Mouse (Mus musculus) embryonic fibroblast, embryonic 13.5 days (primary cell): ENCODE results near the gene Rad51b. TPM values are rescaled to one million over a fixed set of nuclear protein-coding genes. Genes with fewer than 3 reads are reported as not detected.

Experiments used
- H3K27ac ChIP-seq: 2 replicates; pipeline ENCODE4 v1.5.1; 2012; ENCODE audit warnings: low read length, control low read depth, inconsistent platforms; ENCODE audit not compliant: insufficient read depth
- H3K4me1 ChIP-seq: 2 replicates; pipeline ENCODE4 v1.6.1; 2011; ENCODE audit warnings: low read length; ENCODE audit not compliant: control insufficient read depth, insufficient read depth
- H3K4me3 ChIP-seq: 2 replicates; pipeline ENCODE4 v1.5.1; 2011; ENCODE audit warnings: mild to moderate bottlenecking, control low read depth, low read length; ENCODE audit not compliant: insufficient read depth
- CTCF ChIP-seq: IDR thresholded peaks from 2 replicates; pipeline ENCODE4 v1.5.1; 2011; ENCODE audit warnings: mild to moderate bottlenecking, control low read depth, low read length, moderate library complexity, borderline replicate concordance; ENCODE audit not compliant: insufficient read depth
- POLR2A ChIP-seq: IDR thresholded peaks from 2 replicates; pipeline ENCODE4 v1.6.1; 2011; ENCODE audit warnings: low read depth, mild to moderate bottlenecking, control low read depth, low read length, moderate library complexity
- polyA plus RNA-seq: library from polyadenylated mRNA; stranded (reverse); fragments of >200 nt; gene quantifications from 2 replicates; pipeline ENCODE4 v1.2.4, GENCODE M21; 2011; ENCODE audit warnings: low read depth; ENCODE audit not compliant: missing spikeins, insufficient read length

Rad51b gene
- polyA plus RNA-seq, 1 experiment = 4.0 TPM

DNA sequence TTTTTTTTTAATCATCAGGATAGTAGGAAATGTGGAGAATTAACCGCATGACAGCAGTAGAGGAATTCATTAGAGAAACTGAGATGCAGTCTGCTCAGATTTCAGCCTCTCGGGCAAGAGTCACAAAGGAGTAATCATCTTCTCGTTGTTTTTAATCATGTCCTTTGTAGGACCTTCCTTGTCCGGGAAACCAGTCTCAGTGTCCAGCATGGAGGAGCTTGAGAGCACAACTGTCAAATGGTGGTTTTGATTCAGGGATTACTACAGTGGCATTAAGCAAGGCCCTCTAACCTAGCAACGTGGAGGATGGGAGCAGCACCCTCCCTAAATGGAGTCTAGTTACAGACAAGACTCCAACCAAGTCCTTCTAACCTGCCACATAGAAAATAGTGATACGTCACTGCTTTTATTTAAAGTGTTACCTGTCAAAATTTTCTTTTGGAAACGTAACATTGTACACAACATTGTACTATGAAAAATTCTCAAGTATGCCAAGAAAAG, 278.0 kb downstream of the Rad51b start:
- H3K4me3 ChIP-seq = no peak overlapping the region
- TF ChIP-seq CTCF (no peak), POLR2A (no peak)
- H3K4me1 ChIP-seq = peaks cover 4% of the 10 kb centered on the region; the same call in 1 of the 2 replicates
- H3K27ac ChIP-seq = no peak overlapping the region

DNA sequence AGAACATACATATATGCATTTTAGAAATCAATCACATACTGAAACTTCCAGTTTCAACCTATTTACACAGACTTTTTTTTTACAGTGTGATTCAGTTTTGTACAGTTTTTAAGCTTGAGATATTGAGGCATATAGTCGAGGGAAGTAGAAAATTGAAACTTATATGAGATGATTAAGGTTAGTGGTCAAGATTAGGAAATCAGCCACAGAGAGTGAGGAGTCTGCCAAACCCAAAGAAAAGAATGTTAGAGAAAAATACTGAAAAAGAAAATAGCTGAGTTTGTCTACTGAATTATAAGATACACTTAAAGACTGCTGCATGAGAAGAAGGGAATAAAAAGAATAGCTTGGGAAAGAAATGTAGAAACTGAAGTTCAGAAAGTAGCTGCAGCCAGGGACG, 280.4 kb downstream of the Rad51b start:
- Histone ChIP-seq H3K27ac (peak overlapping the region; percentile 73), H3K4me3 (no peak overlapping the region), H3K4me1 (peaks cover 4% of the 10 kb centered on the region; the same call in 1 of the 2 replicates)
- TF ChIP-seq POLR2A = no peak

DNA sequence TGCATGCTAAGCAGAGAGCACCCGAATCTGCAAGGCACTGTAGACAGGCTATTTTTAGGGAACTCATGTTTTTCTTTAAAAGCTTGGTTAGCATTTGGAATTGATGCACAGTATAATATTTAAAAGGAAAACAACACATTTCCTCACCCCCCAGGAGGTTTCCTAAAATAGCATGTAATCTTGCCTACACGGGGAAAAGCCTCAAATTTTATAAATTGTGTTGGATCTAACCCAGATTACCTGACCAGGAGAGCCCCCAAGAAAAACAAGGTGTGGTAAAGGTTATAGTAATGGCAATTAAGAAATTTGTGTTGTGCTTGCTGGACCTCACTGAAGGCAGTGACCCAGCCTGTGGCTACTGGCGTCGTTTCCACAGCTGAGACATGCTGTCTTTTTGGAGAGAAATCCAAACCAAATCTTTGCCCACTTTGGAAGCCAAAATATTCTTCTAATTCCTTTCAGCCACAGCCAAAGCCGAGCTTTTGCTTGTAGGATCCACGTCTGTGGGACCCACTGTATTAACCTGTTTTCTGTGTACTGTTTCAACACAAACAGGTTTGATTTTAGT, 282.0 kb downstream of the Rad51b start:
- Histone ChIP-seq H3K4me1 (peaks cover 4% of the 10 kb centered on the region; the same call in 1 of the 2 replicates), H3K27ac (peak overlapping the region; percentile 81), H3K4me3 (no peak overlapping the region)
- TF ChIP-seq POLR2A = no peak
- no peak for TF ChIP-seq CTCF

DNA sequence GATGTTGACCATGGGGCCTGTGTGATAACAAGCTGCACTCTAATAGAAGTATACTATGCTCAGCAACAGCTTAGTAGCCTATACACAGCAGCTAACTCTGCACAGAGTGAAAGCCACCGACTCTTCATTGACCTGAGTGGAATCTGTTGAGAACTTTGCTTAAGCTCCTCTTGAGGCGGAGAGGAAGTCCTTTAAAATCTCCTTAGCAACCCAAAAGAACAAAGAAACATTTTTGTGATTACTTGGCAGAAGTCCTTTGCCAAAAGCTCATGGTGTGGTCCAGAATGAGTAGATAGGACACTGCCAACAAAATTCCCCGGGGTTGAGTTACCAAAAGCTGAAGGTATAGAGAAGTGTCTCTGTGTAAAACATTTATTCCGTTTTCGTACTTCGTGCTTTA, 282.8 kb downstream of the Rad51b start:
- TF ChIP-seq CTCF = no peak
- TF ChIP-seq POLR2A = no peak
- peaks cover 4% of the 10 kb centered on the region; the same call in 1 of the 2 replicates for H3K4me1 ChIP-seq
- peak overlapping the region; percentile 81 for H3K27ac ChIP-seq
- H3K4me3 ChIP-seq = no peak overlapping the region

DNA sequence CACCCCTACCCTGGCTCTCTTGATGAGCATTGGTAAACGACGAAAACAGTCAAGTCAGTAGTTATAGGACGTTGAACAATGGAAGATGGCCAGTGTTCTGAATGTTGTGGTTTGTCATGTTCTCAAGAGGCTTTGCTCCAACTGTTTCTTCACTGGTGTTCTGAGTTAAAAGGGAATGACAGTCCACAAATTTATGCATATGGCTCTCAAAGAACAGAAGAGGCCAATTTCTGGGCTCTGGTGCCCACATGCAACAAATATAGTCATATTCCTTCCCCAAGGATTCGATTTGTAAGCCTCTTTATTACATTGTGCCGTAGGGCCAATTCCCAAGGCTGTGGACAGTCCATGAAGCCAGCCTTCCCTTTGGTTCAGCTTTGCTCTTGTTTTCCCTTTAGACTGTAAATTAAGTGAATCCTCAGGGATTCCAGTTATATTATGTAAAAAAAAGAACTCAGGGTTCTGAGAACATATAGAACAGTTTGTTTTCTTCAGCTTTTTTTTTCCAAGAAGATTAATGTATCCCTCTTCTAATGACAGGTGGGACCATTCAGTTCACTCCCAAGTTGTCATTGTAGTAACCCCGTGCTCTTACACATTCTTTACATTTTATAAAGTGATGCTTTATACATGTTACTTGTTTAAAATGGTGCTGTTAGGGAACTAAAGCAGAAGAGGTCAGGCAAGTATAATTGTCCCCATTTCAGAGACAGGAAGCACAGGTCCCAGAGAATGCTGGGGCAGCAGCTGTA, 287.6 kb downstream of the Rad51b start:
- TF ChIP-seq POLR2A = no peak
- no peak for TF ChIP-seq CTCF
- H3K4me1 ChIP-seq = no peaks in the 10 kb centered on the region

DNA sequence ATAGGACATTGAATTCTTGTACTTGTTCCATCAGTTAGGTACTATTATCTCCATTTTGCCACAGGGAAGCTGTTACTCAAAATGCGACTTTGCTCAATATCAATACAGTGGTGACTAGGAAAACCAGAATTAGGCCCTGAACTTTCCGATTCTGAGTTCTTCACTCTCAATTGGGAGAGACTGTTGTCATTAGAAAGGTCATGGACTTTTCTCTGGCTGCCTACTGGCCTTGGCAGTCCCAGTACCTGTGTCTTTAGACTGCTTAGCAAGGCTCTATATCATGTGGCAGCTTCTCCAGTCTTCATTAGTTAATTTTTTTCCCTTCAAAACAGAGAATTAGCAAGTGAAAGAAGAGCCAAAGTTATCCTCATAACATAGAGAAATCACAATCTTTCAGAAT, 288.3 kb downstream of the Rad51b start:
- TF ChIP-seq CTCF = no peak
- TF ChIP-seq POLR2A = no peak
- Histone ChIP-seq H3K4me3 (no peak overlapping the region), H3K4me1 (no peaks in the 10 kb centered on the region), H3K27ac (no peak overlapping the region)

More for the DNA sequence above, 287.6 kb downstream of the Rad51b start:
- H3K4me3 ChIP-seq = no peak overlapping the region
- H3K27ac ChIP-seq = no peak overlapping the region

DNA sequence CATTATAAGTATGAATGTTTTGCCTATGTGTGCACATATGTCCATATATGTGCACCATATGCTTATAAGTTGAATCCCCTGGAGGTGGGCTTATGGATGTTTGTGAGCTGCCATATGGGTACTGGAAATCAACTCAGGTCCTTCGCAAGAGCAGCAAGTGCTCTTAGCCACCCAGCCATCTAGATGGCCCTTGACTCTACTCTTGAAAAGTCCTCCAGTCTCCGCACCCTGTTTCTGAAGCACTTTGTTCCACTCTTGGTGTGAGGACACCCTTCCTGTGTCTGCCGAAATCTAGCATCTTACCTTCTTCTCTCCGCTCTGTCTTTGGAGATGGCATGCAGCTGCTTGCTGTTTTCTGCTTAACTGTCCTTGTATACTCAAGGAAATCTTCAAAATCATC, 291.7 kb downstream of the Rad51b start:
- no peak overlapping the region for H3K27ac ChIP-seq
- no peaks in the 10 kb centered on the region for H3K4me1 ChIP-seq
- no peak overlapping the region for H3K4me3 ChIP-seq
- TF ChIP-seq POLR2A (no peak), CTCF (no peak)

DNA sequence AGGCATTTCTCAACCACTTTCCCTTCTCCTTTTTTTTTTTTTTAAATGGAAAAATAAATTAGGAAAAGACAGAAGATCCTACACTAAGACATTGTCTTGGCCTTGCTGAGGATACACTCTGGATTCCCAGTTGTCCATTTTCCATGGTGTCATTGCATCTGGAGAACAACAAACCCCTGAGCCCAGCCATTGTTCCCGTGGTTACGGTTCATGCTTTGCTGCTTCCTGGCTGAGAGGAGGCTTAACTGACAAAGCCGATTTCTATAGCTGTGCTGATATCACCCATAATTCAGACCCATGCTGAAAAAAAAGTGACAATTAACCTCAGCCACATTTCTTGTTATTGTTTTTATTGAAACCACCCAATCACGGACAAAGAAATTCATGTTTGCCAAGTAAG, 295.1 kb downstream of the Rad51b start:
- Histone ChIP-seq H3K4me3 (no peak overlapping the region), H3K4me1 (peaks cover 4% of the 10 kb centered on the region; the same call in 1 of the 2 replicates), H3K27ac (no peak overlapping the region; the same call in 1 of the 2 replicates)
- TF ChIP-seq POLR2A = no peak
- TF ChIP-seq CTCF = no peak

DNA sequence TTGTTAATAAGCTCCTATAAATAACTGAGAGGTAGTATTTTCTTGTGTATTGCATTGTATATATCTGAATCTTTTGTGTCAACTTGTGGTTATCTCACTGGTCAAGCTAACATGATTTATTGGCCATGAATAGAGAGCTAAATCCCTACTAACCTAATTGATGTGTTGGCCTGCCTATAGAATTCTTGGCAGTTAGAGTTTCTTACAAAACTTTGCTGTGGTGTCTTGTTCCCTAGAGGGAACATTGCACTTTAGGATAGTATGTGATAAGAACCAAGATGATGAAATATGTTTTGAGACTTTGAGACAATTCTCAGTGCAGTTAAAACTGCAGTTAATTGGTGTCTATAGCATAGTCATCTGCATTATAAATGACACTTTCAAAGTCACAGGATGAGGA, 299.8 kb downstream of the Rad51b start:
- TF ChIP-seq POLR2A = no peak
- TF ChIP-seq CTCF = no peak
- Histone ChIP-seq H3K4me1 (peaks cover 9% of the 10 kb centered on the region), H3K27ac (peak overlapping the region; percentile 99), H3K4me3 (no peak overlapping the region)

DNA sequence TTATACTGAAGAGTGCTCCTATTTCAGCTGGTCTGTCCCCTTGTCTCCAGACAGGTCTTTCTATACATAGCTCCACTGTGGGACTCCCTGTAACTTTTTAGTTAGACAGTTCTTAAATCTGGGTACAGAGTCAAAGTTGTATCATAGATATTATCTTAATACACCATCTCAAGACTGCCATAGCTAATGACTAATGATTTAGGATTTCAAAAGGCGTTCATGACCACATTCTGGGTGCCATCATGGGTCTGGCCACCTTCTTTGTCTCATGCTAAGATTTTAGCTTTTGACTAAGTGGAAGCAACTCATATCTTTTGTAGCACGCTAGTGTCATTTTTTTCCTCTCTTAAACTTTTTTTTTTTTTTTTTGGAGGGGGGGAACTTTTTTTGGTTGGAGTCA, 300.3 kb downstream of the Rad51b start:
- no peak for TF ChIP-seq CTCF
- TF ChIP-seq POLR2A = no peak
- H3K4me1 ChIP-seq = peaks cover 9% of the 10 kb centered on the region
- H3K27ac ChIP-seq = peak overlapping the region; percentile 99

More for the DNA sequence above, 300.3 kb downstream of the Rad51b start:
- no peak overlapping the region for H3K4me3 ChIP-seq
